Mouse (Mus musculus): ENCODE results near the gene Nxnl1. TPM values are rescaled to one million over a fixed set of nuclear protein-coding genes. Genes with fewer than 3 reads are reported as not detected.

The Nxnl1 gene
- total and polyA plus RNA-seq, 2 experiments from 2014 or later, result not detected

DNA sequence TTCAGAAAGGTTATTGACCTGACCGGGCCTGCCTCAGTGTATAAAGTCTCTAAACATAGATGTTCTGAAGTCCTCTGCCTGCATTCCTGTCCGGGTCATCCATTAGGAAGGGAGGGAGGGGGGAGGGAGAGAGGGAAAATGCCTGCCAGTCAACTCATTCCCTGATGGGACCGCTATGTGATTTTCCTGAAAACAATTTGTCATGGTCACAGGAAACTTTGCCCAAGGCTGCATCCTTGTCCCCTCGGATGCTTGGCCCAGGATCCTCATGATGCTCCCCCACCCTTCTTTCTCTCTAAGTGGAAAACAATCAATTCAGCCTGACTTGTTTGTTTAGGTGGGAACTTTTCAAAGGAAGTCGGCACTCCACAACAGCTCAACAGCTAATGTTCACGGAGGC lies 49.6 kb downstream of the Nxnl1 start:
- WGBS, result 9% methylated on average over 6 of the region's 6 CpGs
- no peaks in the 10 kb centered on the region for H3K36me3 ChIP-seq (ENCODE audit: insufficient read depth, low read length)
- no peak overlapping the region for H3K4me3 ChIP-seq (ENCODE audit: low read length)
- ATAC-seq (no peak), DNase-seq (ENCODE audit: low spot score) (no peak)
- no peaks in the 10 kb centered on the region for H3K27me3 ChIP-seq (ENCODE audit: insufficient read depth, low read length)
- no peak overlapping the region for H3K9ac ChIP-seq (replicated peaks; ENCODE audit: low read length)
- no peak for TF ChIP-seq CTCF (IDR thresholded peaks at IDR 0.05; ENCODE audit: low read depth)
- no peaks in the 10 kb centered on the region for H3K9me3 ChIP-seq (ENCODE audit: low read length)
- no peak overlapping the region for H3K4me2 ChIP-seq (ENCODE audit: low read depth, low read length)
- no peaks in the 10 kb centered on the region for H3K4me1 ChIP-seq (ENCODE audit: insufficient read depth, low read length)
- no peak overlapping the region for H3K27ac ChIP-seq

DNA sequence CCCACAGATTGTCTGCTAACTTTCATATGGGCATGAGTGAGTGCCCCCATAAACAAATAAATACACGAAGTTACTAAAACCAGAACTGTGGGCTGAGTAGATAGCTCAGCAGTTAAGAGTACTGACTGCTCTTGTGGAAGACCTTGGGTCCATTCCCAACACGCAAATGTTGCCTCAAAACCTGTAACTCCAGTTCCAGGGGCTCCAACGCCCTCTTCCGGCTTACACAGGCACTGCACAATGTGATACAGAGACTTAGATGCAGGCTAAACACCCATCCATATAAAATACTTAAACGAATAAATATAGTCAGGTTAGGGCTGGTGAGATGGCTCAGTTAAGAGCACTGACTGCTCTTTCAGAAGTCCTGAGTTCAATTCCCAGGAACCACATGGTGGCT lies 51.4 kb downstream of the Nxnl1 start:
- H3K36me3 ChIP-seq (ENCODE audit: insufficient read depth, low read length), result no peaks in the 10 kb centered on the region
- no peak overlapping the region for H3K9ac ChIP-seq (replicated peaks; ENCODE audit: low read length)
- TF ChIP-seq CTCF (IDR thresholded peaks at IDR 0.05; ENCODE audit: low read depth), result no peak
- H3K4me1 ChIP-seq (ENCODE audit: insufficient read depth, low read length), result no peaks in the 10 kb centered on the region
- no peak overlapping the region for H3K4me2 ChIP-seq (ENCODE audit: low read depth, low read length)
- ATAC-seq (no peak), DNase-seq (ENCODE audit: low spot score) (no peak)
- H3K27ac ChIP-seq, result no peak overlapping the region
- H3K27me3 ChIP-seq (ENCODE audit: insufficient read depth, low read length), result peaks cover 2% of the 10 kb centered on the region; the same call in 1 of the 2 replicates
- no peak overlapping the region for H3K4me3 ChIP-seq (ENCODE audit: low read length)
- no peaks in the 10 kb centered on the region for H3K9me3 ChIP-seq (ENCODE audit: low read length)
- 73% methylated on average over 5 of the region's 5 CpGs for WGBS

DNA sequence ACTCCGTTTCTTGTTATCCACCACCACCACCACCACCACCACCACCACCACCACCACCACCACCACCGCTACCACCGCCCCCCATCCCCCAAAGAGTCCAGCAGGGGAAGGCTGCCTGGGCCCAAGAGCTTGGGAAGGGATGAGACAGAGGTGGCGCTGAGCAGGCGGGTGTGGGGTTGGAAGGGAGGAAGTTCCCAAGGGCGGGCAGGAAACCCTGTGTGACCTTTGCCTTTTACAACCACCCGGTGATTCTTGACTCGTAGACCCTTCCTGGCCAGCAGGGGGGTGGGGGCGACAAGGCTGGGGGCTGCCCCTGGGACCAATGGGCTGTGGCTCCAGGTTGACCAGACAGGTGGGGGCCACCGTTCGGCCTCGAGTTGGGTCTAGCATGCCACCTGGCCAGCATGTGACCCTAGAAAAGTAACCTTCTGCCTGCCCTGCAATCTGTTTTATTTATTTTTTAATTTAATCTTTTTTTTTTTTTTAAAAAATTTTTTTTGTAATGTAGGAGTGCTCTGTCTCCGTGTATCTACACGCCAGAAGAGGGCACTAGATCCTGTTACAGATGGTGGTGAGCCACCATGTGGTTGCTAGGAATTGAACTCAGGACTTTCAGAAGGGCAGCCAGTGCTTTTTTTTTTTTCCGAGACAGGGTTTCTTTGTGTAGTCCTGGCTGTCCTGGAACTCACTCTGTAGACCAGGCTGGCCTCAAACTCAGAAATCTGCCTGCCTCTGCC lies 53.2 kb downstream of the Nxnl1 start:
- no peak for DNase-seq (ENCODE audit: low spot score)
- Histone ChIP-seq H3K4me1 (ENCODE audit: insufficient read depth, low read length) (0 out of 2 replicates have a peak, but pooled peaks cover under 1% of the 10 kb centered on the region), H3K4me2 (ENCODE audit: low read depth, low read length) (no peak overlapping the region), H3K36me3 (ENCODE audit: insufficient read depth, low read length) (no peaks in the 10 kb centered on the region), H3K9ac (replicated peaks; ENCODE audit: low read length) (no peak overlapping the region), H3K27ac (no peak overlapping the region), H3K4me3 (ENCODE audit: low read length) (no peak overlapping the region), H3K27me3 (ENCODE audit: insufficient read depth, low read length) (peaks cover 10% of the 10 kb centered on the region), H3K9me3 (ENCODE audit: low read length) (no peaks in the 10 kb centered on the region)
- ATAC-seq, result no peak
- WGBS, result 78% methylated on average over 14 of the region's 15 CpGs
- TF ChIP-seq CTCF (IDR thresholded peaks at IDR 0.05; ENCODE audit: low read depth), result no peak

DNA sequence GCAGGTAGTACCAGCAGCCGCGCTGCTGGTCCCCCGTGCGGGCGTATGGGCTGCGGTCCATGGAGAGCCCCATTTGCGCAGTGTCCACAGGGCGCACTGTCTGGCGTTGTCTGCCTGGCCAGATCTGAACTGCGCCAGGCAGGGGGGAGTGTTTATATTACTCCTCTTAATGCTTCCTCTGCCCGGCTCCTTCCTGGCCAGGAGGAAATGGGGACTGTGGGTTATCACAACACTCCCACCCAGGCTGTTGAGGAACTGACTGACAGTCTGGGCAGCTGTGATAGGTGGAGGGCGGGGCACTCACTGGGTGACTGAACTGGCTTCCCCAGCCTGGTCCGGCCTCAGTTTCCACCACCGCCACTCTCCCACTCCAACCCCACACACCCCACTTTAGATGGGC lies 54.8 kb downstream of the Nxnl1 start, which contains the start of gene Plvap:
TSS of gene Plvap (minus strand) at position 109 of the 400 bp plus-strand sequence.
- Histone ChIP-seq H3K9ac (replicated peaks; ENCODE audit: low read length) (no peak within 1 kb of the TSS), H3K27ac (no peak within 1 kb of the TSS), H3K36me3 (ENCODE audit: insufficient read depth, low read length) (no peaks in the 10 kb centered on the region), H3K4me2 (ENCODE audit: low read depth, low read length) (no peak within 1 kb of the TSS), H3K27me3 (ENCODE audit: insufficient read depth, low read length) (peaks cover 20% of the 10 kb centered on the region), H3K9me3 (ENCODE audit: low read length) (no peaks in the 10 kb centered on the region), H3K4me1 (ENCODE audit: insufficient read depth, low read length) (0 out of 2 replicates have a peak, but pooled peaks cover 5% of the 10 kb centered on the region), H3K4me3 (ENCODE audit: low read length) (no peak within 1 kb of the TSS)
- 69% methylated on average over 14 of the region's 14 CpGs for WGBS
- DNase-seq (ENCODE audit: low spot score), result no peak
- no peak for ATAC-seq
- no peak for TF ChIP-seq CTCF (IDR thresholded peaks at IDR 0.05; ENCODE audit: low read depth)

Other genes starting within 250 kb of the Nxnl1 start
- gene Use1, start 199.8 kb downstream of the Nxnl1 start, total RNA-seq (2014; rRNA removed), result 116 and 119 TPM in 2 replicates
- gene Use1, start 199.8 kb downstream of the Nxnl1 start, polyA plus RNA-seq (2015; fragmentation: Nextera tagmentation; extraction: Ambion mirVana), result 123 and 129 TPM in 2 replicates
- 11.8 and 12.3 TPM in 2 replicates for gene Ocel1, start 195.3 kb downstream of the Nxnl1 start, total RNA-seq (2014; rRNA removed)
- 5.0 and 5.8 TPM in 2 replicates for gene Ocel1, start 195.3 kb downstream of the Nxnl1 start, polyA plus RNA-seq (2015; fragmentation: Nextera tagmentation; extraction: Ambion mirVana)
- gene Nr2f6, start 184.6 kb downstream of the Nxnl1 start, total RNA-seq (2014; rRNA removed), result 127 and 129 TPM in 2 replicates
- 33.8 and 34.1 TPM in 2 replicates for gene Nr2f6, start 184.6 kb downstream of the Nxnl1 start, polyA plus RNA-seq (2015; fragmentation: Nextera tagmentation; extraction: Ambion mirVana)
- 2.9 and 4.8 TPM in 2 replicates for gene Ushbp1, start 170.8 kb downstream of the Nxnl1 start, total RNA-seq (2014; rRNA removed)
- gene Ushbp1, start 170.8 kb downstream of the Nxnl1 start, polyA plus RNA-seq (2015; fragmentation: Nextera tagmentation; extraction: Ambion mirVana), result 5.1 and 5.3 TPM in 2 replicates
- 75.6 and 103 TPM in 2 replicates for gene Babam1, start 169.7 kb downstream of the Nxnl1 start, total RNA-seq (2014; rRNA removed)
- 94.7 and 95.0 TPM in 2 replicates for gene Babam1, start 169.7 kb downstream of the Nxnl1 start, polyA plus RNA-seq (2015; fragmentation: Nextera tagmentation; extraction: Ambion mirVana)
- gene Ankle1, start 160.6 kb downstream of the Nxnl1 start, total RNA-seq (2014; rRNA removed), result 5.1 and 12.0 TPM in 2 replicates
- 5.1 and 5.9 TPM in 2 replicates for gene Ankle1, start 160.6 kb downstream of the Nxnl1 start, polyA plus RNA-seq (2015; fragmentation: Nextera tagmentation; extraction: Ambion mirVana)
- 325 and 330 TPM in 2 replicates for gene Abhd8, start 102.9 kb downstream of the Nxnl1 start, total RNA-seq (2014; rRNA removed)
- gene Abhd8, start 102.9 kb downstream of the Nxnl1 start, polyA plus RNA-seq (2015; fragmentation: Nextera tagmentation; extraction: Ambion mirVana), result 190 and 195 TPM in 2 replicates
- 77.9 and 127 TPM in 2 replicates for gene Mrpl34, start 101.6 kb downstream of the Nxnl1 start, total RNA-seq (2014; rRNA removed)
- gene Mrpl34, start 101.6 kb downstream of the Nxnl1 start, polyA plus RNA-seq (2015; fragmentation: Nextera tagmentation; extraction: Ambion mirVana), result 155 and 164 TPM in 2 replicates
- gene Dda1, start 97.4 kb downstream of the Nxnl1 start, total RNA-seq (2014; rRNA removed), result 191 and 195 TPM in 2 replicates
- gene Dda1, start 97.4 kb downstream of the Nxnl1 start, polyA plus RNA-seq (2015; fragmentation: Nextera tagmentation; extraction: Ambion mirVana), result 241 and 246 TPM in 2 replicates
- gene Ano8, start 80.6 kb downstream of the Nxnl1 start, total RNA-seq (2014; rRNA removed), result 78.6 and 80.5 TPM in 2 replicates
- 4.7 and 5.3 TPM in 2 replicates for gene Ano8, start 80.6 kb downstream of the Nxnl1 start, polyA plus RNA-seq (2015; fragmentation: Nextera tagmentation; extraction: Ambion mirVana)
- gene Gtpbp3, start 78.5 kb downstream of the Nxnl1 start, total RNA-seq (2014; rRNA removed), result 36.1 and 58.5 TPM in 2 replicates
- 12.1 and 15.5 TPM in 2 replicates for gene Gtpbp3, start 78.5 kb downstream of the Nxnl1 start, polyA plus RNA-seq (2015; fragmentation: Nextera tagmentation; extraction: Ambion mirVana)
- gene Plvap, start 54.8 kb downstream of the Nxnl1 start, total RNA-seq (2014; rRNA removed), result 8.0 and 8.3 TPM in 2 replicates
- gene Plvap, start 54.8 kb downstream of the Nxnl1 start, polyA plus RNA-seq (2015; fragmentation: Nextera tagmentation; extraction: Ambion mirVana), result 10.2 and 15.3 TPM in 2 replicates
- gene Ccdc194, start 40.9 kb downstream of the Nxnl1 start, total RNA-seq (2014; rRNA removed), result 0.58 TPM in 1 of 2 replicates, not detected in the other
- gene Ccdc194, start 40.9 kb downstream of the Nxnl1 start, polyA plus RNA-seq (2015; fragmentation: Nextera tagmentation; extraction: Ambion mirVana), result 0.13 and 0.34 TPM in 2 replicates
- gene Bst2, start 29.1 kb downstream of the Nxnl1 start, total RNA-seq (2014; rRNA removed), result 14.4 and 27.5 TPM in 2 replicates
- 21.0 and 22.7 TPM in 2 replicates for gene Bst2, start 29.1 kb downstream of the Nxnl1 start, polyA plus RNA-seq (2015; fragmentation: Nextera tagmentation; extraction: Ambion mirVana)
- gene Mvb12a, start 23.7 kb downstream of the Nxnl1 start, total RNA-seq (2014; rRNA removed), result 75.9 and 83.8 TPM in 2 replicates
- gene Mvb12a, start 23.7 kb downstream of the Nxnl1 start, polyA plus RNA-seq (2015; fragmentation: Nextera tagmentation; extraction: Ambion mirVana), result 83.7 and 85.7 TPM in 2 replicates
- gene Tmem221, start 7.7 kb downstream of the Nxnl1 start, total RNA-seq (2014; rRNA removed), result 1.3 TPM in 1 of 2 replicates, not detected in the other
- 0.18 and 0.29 TPM in 2 replicates for gene Tmem221, start 7.7 kb downstream of the Nxnl1 start, polyA plus RNA-seq (2015; fragmentation: Nextera tagmentation; extraction: Ambion mirVana)
- 210 and 238 TPM in 2 replicates for gene Slc27a1, start 2.3 kb upstream of the Nxnl1 start, total RNA-seq (2014; rRNA removed)
- 127 and 152 TPM in 2 replicates for gene Slc27a1, start 2.3 kb upstream of the Nxnl1 start, polyA plus RNA-seq (2015; fragmentation: Nextera tagmentation; extraction: Ambion mirVana)
- gene Pgls, start 25.6 kb upstream of the Nxnl1 start, total RNA-seq (2014; rRNA removed), result 344 and 379 TPM in 2 replicates
- 272 and 275 TPM in 2 replicates for gene Pgls, start 25.6 kb upstream of the Nxnl1 start, polyA plus RNA-seq (2015; fragmentation: Nextera tagmentation; extraction: Ambion mirVana)
- 6.0 TPM in 2 replicates for gene Fam129c, start 31.0 kb upstream of the Nxnl1 start, total RNA-seq (2014; rRNA removed)
- gene Fam129c, start 31.0 kb upstream of the Nxnl1 start, polyA plus RNA-seq (2015; fragmentation: Nextera tagmentation; extraction: Ambion mirVana), result 3.3 and 4.0 TPM in 2 replicates
- 95.9 and 121 TPM in 2 replicates for gene Colgalt1, start 44.4 kb upstream of the Nxnl1 start, total RNA-seq (2014; rRNA removed)
- gene Colgalt1, start 44.4 kb upstream of the Nxnl1 start, polyA plus RNA-seq (2015; fragmentation: Nextera tagmentation; extraction: Ambion mirVana), result 55.3 and 56.7 TPM in 2 replicates
- gene Unc13a, start 105.2 kb upstream of the Nxnl1 start, total RNA-seq (2014; rRNA removed), result 81.4 and 89.1 TPM in 2 replicates
- gene Unc13a, start 105.2 kb upstream of the Nxnl1 start, polyA plus RNA-seq (2015; fragmentation: Nextera tagmentation; extraction: Ambion mirVana), result 16.8 and 16.9 TPM in 2 replicates
- 14.8 and 15.3 TPM in 2 replicates for gene Jak3, start 109.7 kb upstream of the Nxnl1 start, total RNA-seq (2014; rRNA removed)
- gene Jak3, start 109.7 kb upstream of the Nxnl1 start, polyA plus RNA-seq (2015; fragmentation: Nextera tagmentation; extraction: Ambion mirVana), result 7.3 and 7.4 TPM in 2 replicates
- gene Insl3, start 122.6 kb upstream of the Nxnl1 start, total RNA-seq (2014; rRNA removed), result not detected in 2 replicates
- gene Insl3, start 122.6 kb upstream of the Nxnl1 start, polyA plus RNA-seq (2015; fragmentation: Nextera tagmentation; extraction: Ambion mirVana), result 1.7 and 3.4 TPM in 2 replicates
- gene B3gnt3, start 135.2 kb upstream of the Nxnl1 start, total RNA-seq (2014; rRNA removed), result 0.42 and 0.50 TPM in 2 replicates
- gene B3gnt3, start 135.2 kb upstream of the Nxnl1 start, polyA plus RNA-seq (2015; fragmentation: Nextera tagmentation; extraction: Ambion mirVana), result 0.52 and 0.60 TPM in 2 replicates
- 84.2 and 99.0 TPM in 2 replicates for gene Fcho1, start 159.1 kb upstream of the Nxnl1 start, total RNA-seq (2014; rRNA removed)
- 62.2 and 65.8 TPM in 2 replicates for gene Fcho1, start 159.1 kb upstream of the Nxnl1 start, polyA plus RNA-seq (2015; fragmentation: Nextera tagmentation; extraction: Ambion mirVana)

Data from hindbrain, postnatal 0 days (tissue).